Mouse (Mus musculus): ENCODE data around the gene Pde6d.

GRCm38 (mm10) chr1:86562663-86563062 lies 19.8 kb downstream of the Pde6d start:
- TF ChIP-seq CTCF (conservative IDR thresholded peaks at IDR 0.05; ENCODE audit: low read length): no peak
- no peak for TF ChIP-seq NANOG (IDR thresholded peaks at IDR 0.05; ENCODE audit: borderline replicate concordance, low read length)
- TF ChIP-seq POU5F1 (IDR thresholded peaks at IDR 0.05; ENCODE audit: borderline replicate concordance, low read length): no peak
